8 mouse cellular contexts compared by ENCODE assay signal in genomic region chr11:97743423-97743822, GRCm38 (mm10). TPM values are rescaled to one million over a fixed set of nuclear protein-coding genes. Genes with fewer than 3 reads are reported as not detected.
DNase-seq lines count a peak whose midpoint lies in the region; ATAC-seq and TF ChIP-seq lines count a peak whose summit lies in the region.

No protein-coding gene starts in this region.

- peaks cover 20% of the 10 kb centered on the region for H3K4me1 ChIP-seq in thymus, adult 2 months (replicated peaks; ENCODE audit: control insufficient read depth, insufficient read depth, low read length)
- H3K4me1 ChIP-seq in liver, embryonic 14.5 days (replicated peaks; ENCODE audit: control insufficient read depth in 2 of 2, insufficient read depth in 2 of 2, low read length in 1 of 2): peaks cover 6 to 20% of the 10 kb centered on the region in 2 experiments; a peak in 3 of 4 replicates

- peak overlapping the region; percentile 83 for H3K4me3 ChIP-seq in thymus, adult 2 months (ENCODE audit: control insufficient read depth, insufficient read depth, low read length)
- peak overlapping the region; percentile 71 to 77 for H3K4me3 ChIP-seq in liver, embryonic 14.5 days (ENCODE audit: insufficient read depth in 1 of 2, low read depth in 2 of 2, low read length in 2 of 2)

- 1% methylated on average over 9 of the region's 9 CpGs for WGBS in thymus, adult 2 months
- WGBS in liver, embryonic 14.5 days (ENCODE audit: insufficient replicate concordance): 5% methylated on average over 9 of the region's 9 CpGs

- ATAC-seq in liver, embryonic 14.5 days (ENCODE audit: insufficient read depth): no peak
- ATAC-seq in frontal cortex, adult (ENCODE audit: low TSS enrichment): no peak

- no peak for TF ChIP-seq EP300 in liver, embryonic 14.5 days (IDR thresholded peaks at IDR 0.05; ENCODE audit: low read depth)

- peak overlapping the region; percentile 82 for H3K27ac ChIP-seq in thymus, adult 2 months (ENCODE audit: control insufficient read depth, insufficient read depth, low read length)
- no peak overlapping the region for H3K27ac ChIP-seq in liver, embryonic 14.5 days

- no peak for TF ChIP-seq CTCF in thymus, adult 2 months (IDR thresholded peaks at IDR 0.05; ENCODE audit: borderline replicate concordance, control insufficient read depth, extremely low read depth, insufficient read depth, low read length, poor library complexity)
- TF ChIP-seq CTCF in liver, embryonic 14.5 days (IDR thresholded peaks at IDR 0.05; ENCODE audit: low read depth): no peak

- H3K9ac ChIP-seq in liver, embryonic 14.5 days (replicated peaks): peak overlapping the region; percentile 80

- peaks cover 3% of the 10 kb centered on the region for H3K36me3 ChIP-seq in thymus, adult 2 months (ENCODE audit: control insufficient read depth, insufficient read depth, low read length)
- H3K36me3 ChIP-seq in liver, embryonic 14.5 days (replicated peaks; ENCODE audit: control insufficient read depth, insufficient read depth, low read depth): peaks cover 7% of the 10 kb centered on the region

- H3K4me2 ChIP-seq in liver, embryonic 14.5 days (ENCODE audit: low read depth): peak overlapping the region; percentile 91

- TF ChIP-seq POLR2A in thymus, adult 2 months (IDR thresholded peaks at IDR 0.05; ENCODE audit: control insufficient read depth, extremely low read depth, insufficient read depth, low read length, poor library complexity): 0 out of 2 replicates have a peak, but pooled peaks have one; percentile 21

- no peaks in the 10 kb centered on the region for H3K27me3 ChIP-seq in thymus, adult 2 months (ENCODE audit: control insufficient read depth, insufficient read depth, low read length)
- no peaks in the 10 kb centered on the region for H3K27me3 ChIP-seq in liver, embryonic 14.5 days (ENCODE audit: control insufficient read depth, insufficient read depth, low read length)

- peak; percentile 41 for DNase-seq in cerebellum, adult 9-11 months
- no peak for DNase-seq in cerebellum, adult 11-12 months
- peak; percentile 37 for DNase-seq in thymus, adult 2 months
- DNase-seq in thymus, adult 18-20 months: no peak
- DNase-seq in liver, embryonic 14.5 days (ENCODE audit: low read depth in 3 of 3, low spot score in 3 of 3): no peak
- peak; percentile 44 for DNase-seq in thymus, postnatal 4 days
- no peak for DNase-seq in right cerebral cortex, adult 2 months (ENCODE audit: low spot score in 2 of 2)

- no peaks in the 10 kb centered on the region for H3K9me3 ChIP-seq in liver, embryonic 14.5 days (ENCODE audit: control insufficient read depth, low read length)

RNA-seq across cellular contexts. Expression of gene Pip4k2b, which starts 1.1 kb away (rescaled TPM):
- 28.2 and 34.8 TPM in 2 replicates for polyA plus RNA-seq in thymus, adult 2 months (2012; rRNA removed)
- polyA plus RNA-seq in liver, embryonic 14.5 days (2012; rRNA removed): 4.4 and 5.0 TPM in 2 replicates
- polyA plus RNA-seq in liver, embryonic 14.5 days (2014; fragmentation: Nextera tagmentation; extraction: Ambion mirVana): 0.56 and 0.61 TPM in 2 replicates

RNA-seq across cellular contexts. Expression of gene Cwc25, which starts 22.9 kb away (rescaled TPM):
- polyA plus RNA-seq in thymus, adult 2 months (2012; rRNA removed): 14.9 and 16.6 TPM in 2 replicates
- polyA plus RNA-seq in liver, embryonic 14.5 days (2012; rRNA removed): 4.5 and 5.7 TPM in 2 replicates
- 3.5 and 4.5 TPM in 2 replicates for polyA plus RNA-seq in liver, embryonic 14.5 days (2014; fragmentation: Nextera tagmentation; extraction: Ambion mirVana)

RNA-seq across cellular contexts. Expression of gene 1700001P01Rik, which starts 32.3 kb away (rescaled TPM):
- 0.38 and 0.50 TPM in 2 replicates for polyA plus RNA-seq in thymus, adult 2 months (2012; rRNA removed)
- polyA plus RNA-seq in liver, embryonic 14.5 days (2012; rRNA removed): 0.08 TPM in 1 of 2 replicates, not detected in the other
- not detected in 2 replicates for polyA plus RNA-seq in liver, embryonic 14.5 days (2014; fragmentation: Nextera tagmentation; extraction: Ambion mirVana)

RNA-seq across cellular contexts. Expression of gene Rpl23, which starts 38.8 kb away (rescaled TPM):
- 140 and 154 TPM in 2 replicates for polyA plus RNA-seq in thymus, adult 2 months (2012; rRNA removed)
- polyA plus RNA-seq in liver, embryonic 14.5 days (2012; rRNA removed): 229 and 484 TPM in 2 replicates
- polyA plus RNA-seq in liver, embryonic 14.5 days (2014; fragmentation: Nextera tagmentation; extraction: Ambion mirVana): 485 and 502 TPM in 2 replicates

RNA-seq across cellular contexts. Expression of gene Psmb3, which starts 40.2 kb away (rescaled TPM):
- 421 and 477 TPM in 2 replicates for polyA plus RNA-seq in thymus, adult 2 months (2012; rRNA removed)
- 197 and 261 TPM in 2 replicates for polyA plus RNA-seq in liver, embryonic 14.5 days (2012; rRNA removed)
- polyA plus RNA-seq in liver, embryonic 14.5 days (2014; fragmentation: Nextera tagmentation; extraction: Ambion mirVana): 318 and 330 TPM in 2 replicates

Comparison
In these comparisons a context has a peak if more than half of its experiments do, and no peak if none do; other contexts are left out.
1. DNase-seq: peak in cerebellum, adult 9-11 months (single experiment), thymus, adult 2 months (single experiment) and thymus, postnatal 4 days (single experiment); none in cerebellum, adult 11-12 months (single experiment), thymus, adult 18-20 months (0 of 2), liver, embryonic 14.5 days (0 of 3) and right cerebral cortex, adult 2 months (0 of 2).